Mouse (Mus musculus): ENCODE measurements around the gene Hmcn2. TPM values are rescaled to one million over a fixed set of nuclear protein-coding genes. Genes with fewer than 3 reads are reported as not detected.

The Hmcn2 gene
- polyA plus RNA-seq, 1 experiment from 2014 or later = 0.64 TPM

- 55% methylated on average over 3 of the region's 3 CpGs for WGBS (ENCODE audit: insufficient replicate concordance)
- H3K4me1 ChIP-seq (replicated peaks) = no peaks in the 10 kb centered on the region
- no peak overlapping the region for H3K4me3 ChIP-seq (replicated peaks)
- ATAC-seq (ENCODE audit: insufficient read depth) = no peak
- no peaks in the 10 kb centered on the region for H3K9me3 ChIP-seq (replicated peaks)
- H3K4me2 ChIP-seq = no peak overlapping the region
- no peak overlapping the region for H3K9ac ChIP-seq
- H3K27ac ChIP-seq (replicated peaks) = no peak overlapping the region
- no peaks in the 10 kb centered on the region for H3K27me3 ChIP-seq
- no peaks in the 10 kb centered on the region for H3K36me3 ChIP-seq (replicated peaks)
Measured at GRCm38 (mm10) chr2:31348373-31348772, 34.2 kb downstream of the Hmcn2 start.

GRCm38 (mm10) chr2:31348850-31349249 lies 34.6 kb downstream of the Hmcn2 start:
- Histone ChIP-seq H3K36me3 (replicated peaks) (no peaks in the 10 kb centered on the region), H3K27me3 (no peaks in the 10 kb centered on the region), H3K4me3 (replicated peaks) (no peak overlapping the region), H3K4me2 (no peak overlapping the region), H3K9ac (no peak overlapping the region), H3K27ac (replicated peaks) (no peak overlapping the region), H3K4me1 (replicated peaks) (no peaks in the 10 kb centered on the region), H3K9me3 (replicated peaks) (no peaks in the 10 kb centered on the region)
- 49% methylated on average over 5 of the region's 5 CpGs for WGBS (ENCODE audit: insufficient replicate concordance)
- ATAC-seq (ENCODE audit: insufficient read depth) = no peak

- H3K4me3 ChIP-seq (replicated peaks) = no peak overlapping the region
- no peak for ATAC-seq (ENCODE audit: insufficient read depth)
- no peaks in the 10 kb centered on the region for H3K9me3 ChIP-seq (replicated peaks)
- H3K9ac ChIP-seq = no peak overlapping the region
- no peaks in the 10 kb centered on the region for H3K27me3 ChIP-seq
- no peak overlapping the region for H3K4me2 ChIP-seq
- H3K36me3 ChIP-seq (replicated peaks) = no peaks in the 10 kb centered on the region
- H3K27ac ChIP-seq (replicated peaks) = no peak overlapping the region
- 54% methylated on average over 5 of the region's 5 CpGs for WGBS (ENCODE audit: insufficient replicate concordance)
- H3K4me1 ChIP-seq (replicated peaks) = no peaks in the 10 kb centered on the region
Measured at GRCm38 (mm10) chr2:31356771-31357170, 42.6 kb downstream of the Hmcn2 start.

- H3K9ac ChIP-seq = no peak overlapping the region
- H3K9me3 ChIP-seq (replicated peaks) = no peaks in the 10 kb centered on the region
- H3K4me1 ChIP-seq (replicated peaks) = no peaks in the 10 kb centered on the region
- H3K27ac ChIP-seq (replicated peaks) = no peak overlapping the region
- H3K4me3 ChIP-seq (replicated peaks) = no peak overlapping the region
- WGBS (ENCODE audit: insufficient replicate concordance) = 37% methylated on average over 7 of the region's 7 CpGs
- H3K36me3 ChIP-seq (replicated peaks) = no peaks in the 10 kb centered on the region
- H3K4me2 ChIP-seq = no peak overlapping the region
- H3K27me3 ChIP-seq = no peaks in the 10 kb centered on the region; the same call in 1 of the 2 replicates
- no peak for ATAC-seq (ENCODE audit: insufficient read depth)
Measured at GRCm38 (mm10) chr2:31359316-31359715, 45.1 kb downstream of the Hmcn2 start.

- no peak for ATAC-seq (ENCODE audit: insufficient read depth)
- Histone ChIP-seq H3K36me3 (replicated peaks) (no peaks in the 10 kb centered on the region), H3K9me3 (replicated peaks) (no peaks in the 10 kb centered on the region), H3K27me3 (no peaks in the 10 kb centered on the region; the same call in 1 of the 2 replicates), H3K4me1 (replicated peaks) (no peaks in the 10 kb centered on the region), H3K4me2 (no peak overlapping the region), H3K9ac (no peak overlapping the region), H3K27ac (replicated peaks) (no peak overlapping the region), H3K4me3 (replicated peaks) (no peak overlapping the region)
- 58% methylated on average over 7 of the region's 7 CpGs for WGBS (ENCODE audit: insufficient replicate concordance)
Measured at GRCm38 (mm10) chr2:31367186-31367585, 53.0 kb downstream of the Hmcn2 start.

GRCm38 (mm10) chr2:31371396-31371795 lies 57.2 kb downstream of the Hmcn2 start:
- no peaks in the 10 kb centered on the region for H3K36me3 ChIP-seq (replicated peaks)
- no peak overlapping the region for H3K4me2 ChIP-seq
- H3K27ac ChIP-seq (replicated peaks) = no peak overlapping the region
- no peaks in the 10 kb centered on the region for H3K4me1 ChIP-seq (replicated peaks)
- no peaks in the 10 kb centered on the region for H3K9me3 ChIP-seq (replicated peaks)
- no peak overlapping the region for H3K4me3 ChIP-seq (replicated peaks)
- no peaks in the 10 kb centered on the region for H3K27me3 ChIP-seq
- WGBS (ENCODE audit: insufficient replicate concordance) = 70% methylated on average over 9 of the region's 9 CpGs
- ATAC-seq (ENCODE audit: insufficient read depth) = no peak
- H3K9ac ChIP-seq = no peak overlapping the region

- no peak overlapping the region for H3K9ac ChIP-seq
- no peak overlapping the region for H3K4me2 ChIP-seq
- H3K4me1 ChIP-seq (replicated peaks) = no peaks in the 10 kb centered on the region
- ATAC-seq (ENCODE audit: insufficient read depth) = no peak
- 88% methylated on average over 4 of the region's 4 CpGs for WGBS (ENCODE audit: insufficient replicate concordance)
- no peaks in the 10 kb centered on the region for H3K9me3 ChIP-seq (replicated peaks)
- no peak overlapping the region for H3K4me3 ChIP-seq (replicated peaks)
- H3K27ac ChIP-seq (replicated peaks) = no peak overlapping the region
- no peaks in the 10 kb centered on the region for H3K27me3 ChIP-seq
- H3K36me3 ChIP-seq (replicated peaks) = no peaks in the 10 kb centered on the region
Measured at GRCm38 (mm10) chr2:31372186-31372585, 58.0 kb downstream of the Hmcn2 start.

- ATAC-seq (ENCODE audit: insufficient read depth) = no peak
- no peak overlapping the region for H3K4me3 ChIP-seq (replicated peaks)
- H3K9ac ChIP-seq = no peak overlapping the region
- H3K9me3 ChIP-seq (replicated peaks) = no peaks in the 10 kb centered on the region
- H3K36me3 ChIP-seq (replicated peaks) = no peaks in the 10 kb centered on the region
- H3K27ac ChIP-seq (replicated peaks) = no peak overlapping the region
- WGBS (ENCODE audit: insufficient replicate concordance) = 70% methylated on average over 1 of the region's 1 CpGs
- no peaks in the 10 kb centered on the region for H3K4me1 ChIP-seq (replicated peaks)
- no peak overlapping the region for H3K4me2 ChIP-seq
- H3K27me3 ChIP-seq = no peaks in the 10 kb centered on the region
Measured at GRCm38 (mm10) chr2:31374415-31374814, 60.2 kb downstream of the Hmcn2 start.

- no peaks in the 10 kb centered on the region for H3K9me3 ChIP-seq (replicated peaks)
- no peak for ATAC-seq (ENCODE audit: insufficient read depth)
- WGBS (ENCODE audit: insufficient replicate concordance) = 34% methylated on average over 3 of the region's 3 CpGs
- no peaks in the 10 kb centered on the region for H3K27me3 ChIP-seq
- no peak overlapping the region for H3K27ac ChIP-seq (replicated peaks)
- no peak overlapping the region for H3K4me2 ChIP-seq
- no peaks in the 10 kb centered on the region for H3K4me1 ChIP-seq (replicated peaks)
- H3K9ac ChIP-seq = no peak overlapping the region
- H3K36me3 ChIP-seq (replicated peaks) = no peaks in the 10 kb centered on the region
- no peak overlapping the region for H3K4me3 ChIP-seq (replicated peaks)
Measured at GRCm38 (mm10) chr2:31376057-31376456, 61.8 kb downstream of the Hmcn2 start.

GRCm38 (mm10) chr2:31377481-31377880 lies 63.3 kb downstream of the Hmcn2 start:
- Histone ChIP-seq H3K4me3 (replicated peaks) (no peak overlapping the region), H3K36me3 (replicated peaks) (no peaks in the 10 kb centered on the region), H3K4me1 (replicated peaks) (no peaks in the 10 kb centered on the region), H3K27me3 (no peaks in the 10 kb centered on the region), H3K4me2 (no peak overlapping the region), H3K9ac (no peak overlapping the region), H3K27ac (replicated peaks) (no peak overlapping the region), H3K9me3 (replicated peaks) (no peaks in the 10 kb centered on the region)
- ATAC-seq (ENCODE audit: insufficient read depth) = no peak
- 35% methylated on average over 2 of the region's 2 CpGs for WGBS (ENCODE audit: insufficient replicate concordance)

GRCm38 (mm10) chr2:31381292-31381846 lies 67.2 kb downstream of the Hmcn2 start:
- no peaks in the 10 kb centered on the region for H3K9me3 ChIP-seq (replicated peaks)
- H3K27me3 ChIP-seq = no peaks in the 10 kb centered on the region
- no peaks in the 10 kb centered on the region for H3K4me1 ChIP-seq (replicated peaks)
- no peaks in the 10 kb centered on the region for H3K36me3 ChIP-seq (replicated peaks)
- WGBS (ENCODE audit: insufficient replicate concordance) = 53% methylated on average over 4 of the region's 4 CpGs
- H3K4me3 ChIP-seq (replicated peaks) = no peak overlapping the region
- H3K27ac ChIP-seq (replicated peaks) = no peak overlapping the region
- no peak overlapping the region for H3K4me2 ChIP-seq
- 0 out of 2 replicates have a peak, but pooled peaks have one; percentile 28 for ATAC-seq (ENCODE audit: insufficient read depth)
- no peak overlapping the region for H3K9ac ChIP-seq

GRCm38 (mm10) chr2:31382952-31383351 lies 68.7 kb downstream of the Hmcn2 start:
- Histone ChIP-seq H3K4me3 (replicated peaks) (no peak overlapping the region), H3K27ac (replicated peaks) (no peak overlapping the region), H3K27me3 (no peaks in the 10 kb centered on the region), H3K9ac (no peak overlapping the region), H3K9me3 (replicated peaks) (no peaks in the 10 kb centered on the region), H3K36me3 (replicated peaks) (no peaks in the 10 kb centered on the region), H3K4me2 (no peak overlapping the region), H3K4me1 (replicated peaks) (no peaks in the 10 kb centered on the region)
- ATAC-seq (ENCODE audit: insufficient read depth) = no peak
- WGBS (ENCODE audit: insufficient replicate concordance) = 18% methylated on average over 4 of the region's 4 CpGs

Measured in liver, embryonic 15.5 days (tissue).